Mouse (Mus musculus) G1E (cell line): ENCODE results near the gene Sh3kbp1.

Experiments
- CTCF ChIP-seq: IDR thresholded peaks from 2 replicates; pipeline ENCODE4 v1.5.1; 2012; ENCODE audit warnings: low read depth, low read length, inconsistent platforms, mixed read lengths
- TAL1 ChIP-seq: conservative IDR thresholded peaks from 2 replicates; pipeline ENCODE4 v1.6.1; 2012; ENCODE audit warnings: low read depth, low read length, inconsistent platforms, mixed read lengths

- TF ChIP-seq CTCF (no peak), TAL1 (no peak)
These were observed 151.7 kb downstream of the Sh3kbp1 start for GRCm38 (mm10) chrX:159778787-159779186.
